Mouse (Mus musculus) heart, embryonic 13.5 days (tissue): ENCODE measurements around the gene Gm7168. TPM values are rescaled to one million over a fixed set of nuclear protein-coding genes. Genes with fewer than 3 reads are reported as not detected.
A peak's percentile ranks its signal among the peaks of the same experiment; 100 is the strongest.
"Not testable (repeated sequence)": the region's sequence is repeated elsewhere in the genome, so short reads cannot be mapped to it uniquely, and the experiment has no call there.

Source experiments
- ATAC-seq: fragments of 200-750 bp; cut with Nextera tagmentation; 2 replicates; pipeline ENCODE4 v1.8.0; 2017; ENCODE audit warnings: moderate TSS enrichment; ENCODE audit not compliant: insufficient number of reproducible peaks, low FRiP score, low TSS enrichment; ENCODE audit errors: extremely low read depth
- H3K27ac ChIP-seq: fragments of 300-500 bp; sonication (generic); replicated peaks from 2 replicates; pipeline ENCODE4 v1.5.1; 2015; ENCODE audit warnings: moderate library complexity, mild to moderate bottlenecking, inconsistent platforms
- H3K27me3 ChIP-seq: fragments of 300-500 bp; sonication (generic); replicated peaks from 2 replicates; pipeline ENCODE4 v1.6.1; 2015; ENCODE audit warnings: mild to moderate bottlenecking, inconsistent platforms
- H3K36me3 ChIP-seq: fragments of 300-500 bp; sonication (generic); 2 replicates; pipeline ENCODE4 v1.6.1; 2015; ENCODE audit warnings: mild to moderate bottlenecking, inconsistent platforms
- H3K4me1 ChIP-seq: fragments of 300-500 bp; sonication (generic); 2 replicates; pipeline ENCODE4 v1.6.1; 2015; ENCODE audit warnings: inconsistent platforms
- H3K4me2 ChIP-seq: fragments of 300-500 bp; sonication (generic); 2 replicates; pipeline ENCODE4 v1.6.1; 2015; ENCODE audit warnings: inconsistent platforms, mild to moderate bottlenecking, moderate library complexity
- H3K4me3 ChIP-seq: fragments of 300-500 bp; sonication (generic); 2 replicates; pipeline ENCODE4 v1.5.1; 2015; ENCODE audit warnings: moderate library complexity, mild to moderate bottlenecking, inconsistent platforms
- H3K9ac ChIP-seq: fragments of 300-500 bp; sonication (generic); 2 replicates; pipeline ENCODE4 v1.6.1; 2015; ENCODE audit warnings: inconsistent platforms, mild to moderate bottlenecking, moderate library complexity
- H3K9me3 ChIP-seq: fragments of 300-500 bp; sonication (generic); 2 replicates; pipeline ENCODE4 v1.6.1; 2016; ENCODE audit warnings: inconsistent platforms
- WGBS: fragments of 180-500 bp; shearing (Covaris S2); methylation state at CpG from one replicate; pipeline ENCODE4 v1.1.7; 2015; ENCODE audit warnings: mixed read lengths; 5-methylcytosine and 5-hydroxymethylcytosine counted together
- polyA plus RNA-seq: library from polyadenylated mRNA; unstranded; fragments of >200 nt; fragmentation: Nextera tagmentation; extraction: Ambion mirVana; gene quantifications from 2 replicates; pipeline ENCODE4 v1.2.1, GENCODE M21; 2015

Gm7168 gene
- polyA plus RNA-seq, 1 experiment from 2014 or later: not detected

GRCm38 (mm10) chr17:13930421-13930820 lies 17.8 kb upstream of the Gm7168 start:
- no peak for ATAC-seq
- no peaks in the 10 kb centered on the region for H3K4me1 ChIP-seq
- H3K9ac ChIP-seq: no peak overlapping the region
- 64% methylated on average over 9 of the region's 9 CpGs for WGBS
- H3K9me3 ChIP-seq: no peaks in the 10 kb centered on the region
- no peaks in the 10 kb centered on the region for H3K27me3 ChIP-seq
- H3K4me2 ChIP-seq: no peak overlapping the region
- no peak overlapping the region for H3K27ac ChIP-seq
- H3K36me3 ChIP-seq: no peaks in the 10 kb centered on the region
- H3K4me3 ChIP-seq: no peak overlapping the region

- not testable (repeated sequence) for H3K4me2 ChIP-seq, H3K27ac ChIP-seq, H3K27me3 ChIP-seq, H3K9ac ChIP-seq, ATAC-seq, H3K36me3 ChIP-seq, H3K9me3 ChIP-seq, H3K4me3 ChIP-seq
- H3K4me1 ChIP-seq: peaks cover 23% of the 10 kb centered on the region
- 82% methylated on average over 2 of the region's 2 CpGs for whole genome bisulfite sequencing
Observed at GRCm38 (mm10) chr17:13935364-13935763, 12.8 kb upstream of the Gm7168 start.

GRCm38 (mm10) chr17:13937787-13938186 lies 10.4 kb upstream of the Gm7168 start:
- peak overlapping the region; percentile 82 for H3K27ac ChIP-seq
- no peaks in the 10 kb centered on the region for H3K27me3 ChIP-seq
- no peak overlapping the region for H3K9ac ChIP-seq
- ATAC-seq: no peak
- H3K36me3 ChIP-seq: no peaks in the 10 kb centered on the region
- no peak overlapping the region for H3K4me3 ChIP-seq
- no peak overlapping the region for H3K4me2 ChIP-seq
- H3K9me3 ChIP-seq: no peaks in the 10 kb centered on the region
- H3K4me1 ChIP-seq: peaks cover 23% of the 10 kb centered on the region
- 79% methylated on average over 4 of the region's 4 CpGs for WGBS

- Histone ChIP-seq H3K4me3 (no peak overlapping the region), H3K4me2 (no peak overlapping the region), H3K36me3 (no peaks in the 10 kb centered on the region), H3K4me1 (peaks cover 23% of the 10 kb centered on the region), H3K27me3 (no peaks in the 10 kb centered on the region), H3K9ac (no peak overlapping the region), H3K9me3 (no peaks in the 10 kb centered on the region), H3K27ac (peak overlapping the region; percentile 82)
- ATAC-seq: no peak
- 36% methylated on average over 3 of the region's 3 CpGs for WGBS
Observed at GRCm38 (mm10) chr17:13938652-13939051, 9.5 kb upstream of the Gm7168 start.

GRCm38 (mm10) chr17:13939231-13939630 lies 8.9 kb upstream of the Gm7168 start:
- H3K4me1 ChIP-seq: peaks cover 23% of the 10 kb centered on the region
- H3K4me2 ChIP-seq, H3K27me3 ChIP-seq, H3K36me3 ChIP-seq, H3K4me3 ChIP-seq, H3K9ac ChIP-seq, H3K9me3 ChIP-seq, ATAC-seq: not testable (repeated sequence)
- WGBS: 39% methylated on average over 2 of the region's 2 CpGs
- peak overlapping the region; percentile 82 for H3K27ac ChIP-seq

- Histone ChIP-seq H3K4me2 (no peak overlapping the region), H3K9me3 (no peaks in the 10 kb centered on the region), H3K27me3 (no peaks in the 10 kb centered on the region), H3K27ac (no peak overlapping the region), H3K4me1 (peaks cover 23% of the 10 kb centered on the region), H3K4me3 (no peak overlapping the region), H3K9ac (no peak overlapping the region), H3K36me3 (no peaks in the 10 kb centered on the region)
- WGBS: 81% methylated on average over 1 of the region's 1 CpGs
- no peak for ATAC-seq
Observed at GRCm38 (mm10) chr17:13940487-13940886, 7.7 kb upstream of the Gm7168 start.

- not testable (repeated sequence) for H3K4me2 ChIP-seq, ATAC-seq, H3K9me3 ChIP-seq, H3K4me1 ChIP-seq, H3K4me3 ChIP-seq, H3K36me3 ChIP-seq, H3K9ac ChIP-seq, H3K27me3 ChIP-seq, H3K27ac ChIP-seq
- WGBS: 79% methylated on average over 1 of the region's 1 CpGs
Observed at GRCm38 (mm10) chr17:13951570-13951969, 3.4 kb downstream of the Gm7168 start.

GRCm38 (mm10) chr17:13958129-13958528 lies 10.0 kb downstream of the Gm7168 start:
- not testable (repeated sequence) for H3K27me3 ChIP-seq
- 32% methylated on average over 1 of the region's 2 CpGs for WGBS

GRCm38 (mm10) chr17:13962245-13962644 lies 14.1 kb downstream of the Gm7168 start:
- H3K9ac ChIP-seq, H3K4me3 ChIP-seq, H3K36me3 ChIP-seq, H3K27me3 ChIP-seq, H3K27ac ChIP-seq, H3K4me2 ChIP-seq, ATAC-seq, H3K4me1 ChIP-seq, H3K9me3 ChIP-seq: not testable (repeated sequence)
- 89% methylated on average over 3 of the region's 3 CpGs for WGBS

More at GRCm38 (mm10) chr17:13958129-13958528, 10.0 kb downstream of the Gm7168 start:
- not testable (repeated sequence) for H3K27ac ChIP-seq, H3K4me2 ChIP-seq, ATAC-seq, H3K9me3 ChIP-seq, H3K4me3 ChIP-seq, H3K4me1 ChIP-seq, H3K9ac ChIP-seq, H3K36me3 ChIP-seq

GRCm38 (mm10) chr17:13965048-13965447 lies 16.9 kb downstream of the Gm7168 start:
- not testable (repeated sequence) for H3K27ac ChIP-seq, H3K9ac ChIP-seq, H3K4me2 ChIP-seq, H3K9me3 ChIP-seq, H3K27me3 ChIP-seq, H3K4me1 ChIP-seq, H3K36me3 ChIP-seq, ATAC-seq, H3K4me3 ChIP-seq
- WGBS: 37% methylated on average over 1 of the region's 2 CpGs

- WGBS: 80% methylated on average over 1 of the region's 2 CpGs
- not testable (repeated sequence) for H3K27me3 ChIP-seq, H3K4me1 ChIP-seq, H3K9ac ChIP-seq, H3K9me3 ChIP-seq, H3K4me3 ChIP-seq, ATAC-seq, H3K4me2 ChIP-seq, H3K27ac ChIP-seq, H3K36me3 ChIP-seq
Observed at GRCm38 (mm10) chr17:13969917-13970316, 21.7 kb downstream of the Gm7168 start.

- not testable (repeated sequence) for H3K4me2 ChIP-seq, ATAC-seq, H3K27me3 ChIP-seq, H3K9ac ChIP-seq, H3K4me3 ChIP-seq, H3K27ac ChIP-seq, H3K9me3 ChIP-seq, H3K4me1 ChIP-seq, H3K36me3 ChIP-seq
- 66% methylated on average over 4 of the region's 5 CpGs for WGBS
Observed at GRCm38 (mm10) chr17:13970796-13971195, 22.6 kb downstream of the Gm7168 start.
